Mouse (Mus musculus) olfactory bulb, adult 2 months (tissue): ENCODE results near the gene Pdcl2. TPM values are rescaled to one million over a fixed set of nuclear protein-coding genes. Genes with fewer than 3 reads are reported as not detected.
A peak's percentile ranks its signal among the peaks of the same experiment; 100 is the strongest.

ENCODE experiments used
- H3K27ac ChIP-seq: fragments of 200-500 bp; 2 replicates; pipeline ENCODE4 v1.5.1; 2012; ENCODE audit warnings: low read depth, low read length; ENCODE audit not compliant: insufficient read depth
- H3K4me1 ChIP-seq: fragments of 200-500 bp; 2 replicates; pipeline ENCODE4 v1.6.1; 2012; ENCODE audit warnings: low read length; ENCODE audit not compliant: control insufficient read depth, insufficient read depth
- H3K4me3 ChIP-seq: fragments of 200-500 bp; 2 replicates; pipeline ENCODE4 v1.5.1; 2012; ENCODE audit warnings: mild to moderate bottlenecking, low read depth, low read length, moderate library complexity; ENCODE audit not compliant: insufficient read depth
- CTCF ChIP-seq: fragments of 200-500 bp; IDR thresholded peaks from 2 replicates; pipeline ENCODE4 v1.5.1; 2012; ENCODE audit warnings: low read depth, mild to moderate bottlenecking, low read length, moderate library complexity; ENCODE audit not compliant: insufficient read depth
- POLR2A ChIP-seq: fragments of 200-500 bp; IDR thresholded peaks from 2 replicates; pipeline ENCODE4 v1.6.1; 2012; ENCODE audit warnings: mild to moderate bottlenecking, low read depth, low read length, moderate library complexity; ENCODE audit not compliant: insufficient read depth
- WGBS: fragments of 180-500 bp; shearing (Covaris S2); methylation state at CpG from one replicate; pipeline ENCODE4 v1.1.7; 2018; 5-methylcytosine and 5-hydroxymethylcytosine counted together
- polyA plus RNA-seq: library from polyadenylated mRNA; stranded (reverse); fragments of >200 nt; gene quantifications from 2 replicates; pipeline ENCODE4 v1.2.4, GENCODE M21; 2012; ENCODE audit warnings: low replicate concordance; ENCODE audit not compliant: missing spikeins, insufficient read depth, insufficient read length

Gene Pdcl2
- polyA plus RNA-seq, 1 experiment: not detected

GRCm38 (mm10) chr5:76346137-76346536, 15.2 kb upstream of the Pdcl2 start:
- WGBS: 26% methylated on average over 2 of the region's 2 CpGs
- no peak for TF ChIP-seq POLR2A
- no peak for TF ChIP-seq CTCF
- no peak overlapping the region for H3K27ac ChIP-seq

GRCm38 (mm10) chr5:76340931-76341330, 10.0 kb upstream of the Pdcl2 start:
- H3K4me3 ChIP-seq: no peak overlapping the region
- H3K4me1 ChIP-seq: no peaks in the 10 kb centered on the region
- WGBS: 91% methylated on average over 2 of the region's 2 CpGs

More at GRCm38 (mm10) chr5:76346137-76346536, 15.2 kb upstream of the Pdcl2 start:
- peaks cover 3% of the 10 kb centered on the region for H3K4me1 ChIP-seq
- no peak overlapping the region for H3K4me3 ChIP-seq

GRCm38 (mm10) chr5:76337100-76337499, 6.1 kb upstream of the Pdcl2 start:
- H3K4me1 ChIP-seq: no peaks in the 10 kb centered on the region
- TF ChIP-seq POLR2A: no peak
- TF ChIP-seq CTCF: no peak
- H3K27ac ChIP-seq: no peak overlapping the region
- H3K4me3 ChIP-seq: no peak overlapping the region
- 89% methylated on average over 8 of the region's 8 CpGs for WGBS

More at GRCm38 (mm10) chr5:76340931-76341330, 10.0 kb upstream of the Pdcl2 start:
- no peak overlapping the region for H3K27ac ChIP-seq
- TF ChIP-seq POLR2A (no peak), CTCF (no peak)

- 71% methylated on average over 4 of the region's 4 CpGs for WGBS
- Histone ChIP-seq H3K4me3 (no peak overlapping the region), H3K4me1 (no peaks in the 10 kb centered on the region), H3K27ac (no peak overlapping the region)
- TF ChIP-seq CTCF: no peak
- TF ChIP-seq POLR2A: no peak
These were observed 2.9 kb upstream of the Pdcl2 start for GRCm38 (mm10) chr5:76333833-76334232.

- Histone ChIP-seq H3K4me1 (no peaks in the 10 kb centered on the region), H3K27ac (no peak overlapping the region), H3K4me3 (no peak overlapping the region)
- TF ChIP-seq POLR2A: no peak
- no peak for TF ChIP-seq CTCF
- 20% methylated on average over 2 of the region's 2 CpGs for WGBS
These were observed 3.7 kb downstream of the Pdcl2 start for GRCm38 (mm10) chr5:76327296-76327695.

- 91% methylated on average over 4 of the region's 4 CpGs for WGBS
- no peak for TF ChIP-seq CTCF
- no peak for TF ChIP-seq POLR2A
- Histone ChIP-seq H3K27ac (no peak overlapping the region), H3K4me3 (no peak overlapping the region), H3K4me1 (no peaks in the 10 kb centered on the region)
These were observed 5.8 kb downstream of the Pdcl2 start for GRCm38 (mm10) chr5:76325113-76325512.

GRCm38 (mm10) chr5:76321249-76322196, 9.4 kb downstream of the Pdcl2 start:
- 47% methylated on average over 11 of the region's 11 CpGs for WGBS
- TF ChIP-seq CTCF (no peak), POLR2A (no peak)
- H3K4me3 ChIP-seq: no peak overlapping the region
- no peaks in the 10 kb centered on the region for H3K4me1 ChIP-seq
- no peak overlapping the region for H3K27ac ChIP-seq

- Histone ChIP-seq H3K4me1 (0 out of 2 replicates have a peak, but pooled peaks cover 3% of the 10 kb centered on the region), H3K27ac (no peak overlapping the region), H3K4me3 (no peak overlapping the region)
- 62% methylated on average over 2 of the region's 2 CpGs for WGBS
- TF ChIP-seq CTCF (no peak), POLR2A (no peak)
These were observed 22.8 kb downstream of the Pdcl2 start for GRCm38 (mm10) chr5:76308206-76308605.

- Histone ChIP-seq H3K27ac (no peak overlapping the region), H3K4me3 (no peak overlapping the region), H3K4me1 (0 out of 2 replicates have a peak, but pooled peaks cover 3% of the 10 kb centered on the region)
- TF ChIP-seq POLR2A: no peak
- no peak for TF ChIP-seq CTCF
- WGBS: 87% methylated on average over 3 of the region's 3 CpGs
These were observed 24.7 kb downstream of the Pdcl2 start for GRCm38 (mm10) chr5:76306261-76306660.

- H3K27ac ChIP-seq: no peak overlapping the region
- H3K4me3 ChIP-seq: peak overlapping the region; percentile 33
- TF ChIP-seq POLR2A: no peak
- TF ChIP-seq CTCF: no peak
- H3K4me1 ChIP-seq: peaks cover 3% of the 10 kb centered on the region; the same call in 1 of the 2 replicates
- WGBS: 1% methylated on average over 8 of the region's 8 CpGs
These were observed 25.3 kb downstream of the Pdcl2 start for GRCm38 (mm10) chr5:76305616-76306015.
